Mouse (Mus musculus) Muller cell, postnatal 12 days (primary cell): ENCODE data around the gene Pzp.
A peak's percentile ranks its signal among the peaks of the same experiment; 100 is the strongest.

Source experiments
- DNase-seq: peaks from one replicate; pipeline ENCODE4 v3.0.0-alpha.2; 2015; ENCODE audit errors: inconsistent ontology term

Gene Pzp

GRCm38 (mm10) chr6:128479463-128480454 is 46.8 kb downstream of the Pzp start:
- DNase-seq, result peak; percentile 88

GRCm38 (mm10) chr6:128477495-128477894 is 49.0 kb downstream of the Pzp start:
- DNase-seq, result no peak

- DNase-seq, result no peak
Observed at GRCm38 (mm10) chr6:128474112-128474511, 52.4 kb downstream of the Pzp start.

DNA sequence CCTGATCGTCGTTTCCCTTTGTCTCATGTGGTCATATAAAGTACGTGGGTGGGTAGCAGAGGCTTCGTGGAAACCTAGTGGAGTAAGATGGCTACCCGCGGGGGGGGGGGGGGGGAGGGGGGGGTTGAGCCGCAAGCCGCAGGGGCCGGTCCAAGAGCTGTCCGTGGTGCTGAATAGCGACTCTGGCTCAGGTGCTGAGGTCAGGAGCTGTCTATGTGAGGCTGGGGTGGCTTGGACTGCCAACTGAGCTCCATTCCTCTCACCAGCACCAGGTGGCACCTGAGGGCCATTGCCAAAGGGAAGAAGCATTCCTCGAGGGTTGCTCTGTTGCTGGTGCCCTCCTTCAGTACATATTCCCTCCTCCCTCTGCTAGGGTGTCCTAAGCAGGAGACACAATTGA is 57.1 kb downstream of the Pzp start:
- DNase-seq, result peak; percentile 52

- DNase-seq, result no peak
Observed at GRCm38 (mm10) chr6:128467298-128467697, 59.2 kb downstream of the Pzp start.

DNA sequence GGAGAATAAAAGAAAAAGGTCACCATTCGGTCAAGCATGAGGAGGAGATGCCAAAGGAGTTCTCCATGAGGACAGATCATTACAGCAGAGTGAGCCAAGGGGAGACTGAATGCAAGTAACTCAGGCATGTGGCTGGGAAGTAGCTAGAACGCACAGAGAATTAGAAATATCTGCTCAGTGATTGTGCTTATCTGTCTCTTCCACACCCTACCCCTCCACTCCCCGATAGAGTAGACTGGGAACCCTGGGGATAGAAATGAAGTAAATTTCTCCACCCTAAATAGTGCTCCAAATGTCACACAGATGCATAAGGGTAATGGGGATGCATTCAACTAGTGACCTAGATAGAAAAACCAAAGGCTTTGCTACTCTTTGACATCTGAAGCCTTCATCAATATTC is 60.0 kb downstream of the Pzp start:
- no peak for DNase-seq

GRCm38 (mm10) chr6:128466043-128466442 is 60.5 kb downstream of the Pzp start:
- DNase-seq, result peak; percentile 7

GRCm38 (mm10) chr6:128464996-128465395 is 61.5 kb downstream of the Pzp start:
- no peak for DNase-seq

- DNase-seq, result no peak
Observed at GRCm38 (mm10) chr6:128461606-128462005, 64.9 kb downstream of the Pzp start.

GRCm38 (mm10) chr6:128460729-128461503 is 65.6 kb downstream of the Pzp start:
- DNase-seq, result no peak

GRCm38 (mm10) chr6:128460321-128460720 is 66.2 kb downstream of the Pzp start:
- no peak for DNase-seq

DNA sequence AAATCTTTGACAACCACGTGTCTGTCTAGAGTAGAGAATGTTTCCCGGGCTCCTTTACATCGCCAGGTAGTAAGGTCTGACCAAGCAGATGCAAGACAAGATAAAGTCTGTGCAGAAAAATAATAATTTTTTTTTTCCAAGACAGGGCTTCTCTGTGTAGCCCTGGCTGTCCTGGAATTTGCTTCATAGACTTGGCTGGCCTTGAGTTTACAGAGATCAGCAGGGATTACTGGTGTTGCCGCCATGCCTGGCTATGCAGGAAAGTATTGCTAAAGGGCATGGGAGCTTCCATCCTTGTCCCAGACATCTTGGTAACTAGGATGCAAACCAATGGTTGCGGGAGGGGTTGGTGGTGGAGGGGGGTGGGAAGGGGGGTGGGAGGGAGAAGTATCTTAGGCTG is 69.3 kb downstream of the Pzp start:
- no peak for DNase-seq

DNA sequence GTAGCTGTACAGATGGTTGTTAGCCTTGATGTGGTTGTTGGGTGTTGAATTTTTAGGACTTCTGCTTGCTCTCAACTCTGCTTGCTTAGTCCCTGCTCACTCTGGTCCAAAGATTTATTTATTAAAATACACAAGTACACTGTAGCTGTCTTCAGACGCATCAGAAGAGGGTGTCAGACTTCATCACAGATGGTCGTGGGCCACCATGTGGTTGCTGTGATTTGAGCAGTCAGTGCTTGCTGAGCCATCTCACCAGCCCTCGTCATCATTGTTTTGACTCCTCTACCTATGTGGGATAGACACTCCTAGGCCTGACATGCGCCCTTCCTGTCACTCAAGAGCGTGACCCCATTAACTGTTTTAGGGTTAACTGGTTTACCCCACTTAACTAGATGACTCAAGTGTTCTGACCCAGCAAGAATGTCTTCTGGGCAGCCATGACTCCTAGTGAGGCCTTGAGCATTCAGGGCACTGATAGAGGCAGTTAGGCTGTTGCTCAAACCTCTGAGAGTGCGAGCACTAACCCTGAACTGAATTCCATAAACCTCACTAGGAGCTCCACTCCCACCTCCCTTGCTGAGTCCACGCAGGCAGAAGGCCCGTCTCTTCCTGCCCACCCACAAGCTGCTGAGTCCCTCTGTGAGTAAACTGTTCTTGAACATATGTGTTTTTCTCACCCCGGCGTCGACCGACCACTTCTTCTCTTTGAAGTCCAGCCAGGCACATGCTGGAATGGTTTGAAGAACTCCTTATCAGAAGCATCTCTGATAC is 70.5 kb downstream of the Pzp start:
- DNase-seq, result no peak

GRCm38 (mm10) chr6:128447063-128447462 is 79.5 kb downstream of the Pzp start:
- no peak for DNase-seq

- peak; percentile 37 for DNase-seq
Observed at GRCm38 (mm10) chr6:128445761-128446535, 80.6 kb downstream of the Pzp start.

- no peak for DNase-seq
Observed at GRCm38 (mm10) chr6:128440238-128440637, 86.3 kb downstream of the Pzp start.

DNA sequence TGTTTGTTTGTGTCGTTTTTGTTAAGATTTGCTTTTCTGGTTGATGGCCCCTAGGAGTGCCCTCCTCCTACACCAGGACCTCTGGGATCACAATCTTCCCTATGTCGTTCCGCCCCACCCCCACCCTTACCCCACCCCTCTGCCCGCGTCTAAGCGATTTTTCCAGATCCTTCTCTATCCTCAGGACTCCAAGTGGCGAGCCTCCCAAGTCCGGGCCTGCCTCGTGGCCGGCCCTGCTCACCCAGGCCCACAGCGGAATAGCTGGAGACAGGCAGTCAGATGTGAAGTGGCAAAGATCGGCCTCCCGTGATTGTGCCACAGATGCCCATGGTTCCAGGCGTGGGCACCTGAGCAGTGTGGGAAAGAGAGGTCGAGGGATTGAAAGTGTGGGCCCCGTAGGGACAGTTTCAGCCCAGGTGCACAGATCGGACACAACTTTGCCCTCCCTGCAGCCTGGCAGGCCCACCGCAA is 87.6 kb downstream of the Pzp start:
- no peak for DNase-seq

- peak; percentile 97 for DNase-seq
Observed at GRCm38 (mm10) chr6:128438317-128438870, 88.1 kb downstream of the Pzp start, which contains the start of gene Fkbp4. Gene Fkbp4 (minus strand): TSS chr6:128438677.

- peak; percentile 65 for DNase-seq
Observed at GRCm38 (mm10) chr6:128437731-128438316, 88.7 kb downstream of the Pzp start.

GRCm38 (mm10) chr6:128437288-128437687 is 89.2 kb downstream of the Pzp start:
- no peak for DNase-seq
